Mouse (Mus musculus): ENCODE results near the gene Map3k14. TPM values are rescaled to one million over a fixed set of nuclear protein-coding genes. Genes with fewer than 3 reads are reported as not detected.
A peak's percentile ranks its signal among the peaks of the same experiment; 100 is the strongest.

Map3k14 gene
- polyA plus RNA-seq, 1 experiment from 2014 or later, result 1.6 TPM

GRCm38 (mm10) chr11:103265856-103266255 is 1.4 kb downstream of the Map3k14 start:
- 59% methylated on average over 2 of the region's 2 CpGs for WGBS
- no peak for ATAC-seq (replicated peaks; ENCODE audit: low FRiP score)
- H3K27me3 ChIP-seq (replicated peaks; ENCODE audit: control insufficient read depth, insufficient read depth, low read length), result no peaks in the 10 kb centered on the region
- no peak for DNase-seq (ENCODE audit: low spot score)
- H3K36me3 ChIP-seq (ENCODE audit: control insufficient read depth, insufficient read depth, low read length), result no peaks in the 10 kb centered on the region
- peaks cover 23% of the 10 kb centered on the region for H3K4me1 ChIP-seq (replicated peaks; ENCODE audit: control insufficient read depth, insufficient read depth, low read length)
- no peak overlapping the region for H3K27ac ChIP-seq (ENCODE audit: low read depth, low read length)
- no peak overlapping the region for H3K4me3 ChIP-seq (ENCODE audit: low read depth, low read length)
- no peak overlapping the region for H3K9ac ChIP-seq (ENCODE audit: low read depth, low read length)
- peak overlapping the region; percentile 98 for H3K4me2 ChIP-seq
- no peaks in the 10 kb centered on the region for H3K9me3 ChIP-seq (ENCODE audit: control insufficient read depth, low read length)

GRCm38 (mm10) chr11:103265211-103265610 is 2.1 kb downstream of the Map3k14 start:
- peaks cover 23% of the 10 kb centered on the region for H3K4me1 ChIP-seq (replicated peaks; ENCODE audit: control insufficient read depth, insufficient read depth, low read length)
- no peak for ATAC-seq (replicated peaks; ENCODE audit: low FRiP score)

GRCm38 (mm10) chr11:103264427-103265005 is 2.8 kb downstream of the Map3k14 start:
- H3K4me3 ChIP-seq (ENCODE audit: low read depth, low read length), result no peak overlapping the region
- no peaks in the 10 kb centered on the region for H3K36me3 ChIP-seq (ENCODE audit: control insufficient read depth, insufficient read depth, low read length)
- ATAC-seq (replicated peaks; ENCODE audit: low FRiP score) (no peak), DNase-seq (ENCODE audit: low spot score) (no peak)
- peaks cover 23% of the 10 kb centered on the region for H3K4me1 ChIP-seq (replicated peaks; ENCODE audit: control insufficient read depth, insufficient read depth, low read length)
- no peak overlapping the region for H3K27ac ChIP-seq (ENCODE audit: low read depth, low read length)
- no peak overlapping the region for H3K4me2 ChIP-seq
- no peaks in the 10 kb centered on the region for H3K27me3 ChIP-seq (replicated peaks; ENCODE audit: control insufficient read depth, insufficient read depth, low read length)
- no peaks in the 10 kb centered on the region for H3K9me3 ChIP-seq (ENCODE audit: control insufficient read depth, low read length)
- no peak overlapping the region for H3K9ac ChIP-seq (ENCODE audit: low read depth, low read length)
- 87% methylated on average over 20 of the region's 20 CpGs for WGBS

More at GRCm38 (mm10) chr11:103265211-103265610, 2.1 kb downstream of the Map3k14 start:
- no peak for DNase-seq (ENCODE audit: low spot score)
- H3K4me2 ChIP-seq, result no peak overlapping the region
- H3K4me3 ChIP-seq (ENCODE audit: low read depth, low read length), result no peak overlapping the region
- WGBS, result 52% methylated on average over 7 of the region's 7 CpGs
- H3K36me3 ChIP-seq (ENCODE audit: control insufficient read depth, insufficient read depth, low read length), result no peaks in the 10 kb centered on the region
- no peaks in the 10 kb centered on the region for H3K27me3 ChIP-seq (replicated peaks; ENCODE audit: control insufficient read depth, insufficient read depth, low read length)
- H3K27ac ChIP-seq (ENCODE audit: low read depth, low read length), result no peak overlapping the region
- H3K9me3 ChIP-seq (ENCODE audit: control insufficient read depth, low read length), result no peaks in the 10 kb centered on the region
- no peak overlapping the region for H3K9ac ChIP-seq (ENCODE audit: low read depth, low read length)

- DNase-seq (ENCODE audit: low spot score), result no peak
- Histone ChIP-seq H3K4me3 (ENCODE audit: low read depth, low read length) (no peak overlapping the region), H3K36me3 (ENCODE audit: control insufficient read depth, insufficient read depth, low read length) (no peaks in the 10 kb centered on the region), H3K9me3 (ENCODE audit: control insufficient read depth, low read length) (no peaks in the 10 kb centered on the region), H3K9ac (ENCODE audit: low read depth, low read length) (no peak overlapping the region), H3K27me3 (replicated peaks; ENCODE audit: control insufficient read depth, insufficient read depth, low read length) (no peaks in the 10 kb centered on the region), H3K27ac (ENCODE audit: low read depth, low read length) (no peak overlapping the region), H3K4me1 (replicated peaks; ENCODE audit: control insufficient read depth, insufficient read depth, low read length) (peaks cover 23% of the 10 kb centered on the region), H3K4me2 (no peak overlapping the region)
- no peak for ATAC-seq (replicated peaks; ENCODE audit: low FRiP score)
- 53% methylated on average over 10 of the region's 10 CpGs for WGBS
These were observed 3.7 kb downstream of the Map3k14 start for GRCm38 (mm10) chr11:103263551-103263950.

- Histone ChIP-seq H3K4me2 (no peak overlapping the region), H3K36me3 (ENCODE audit: control insufficient read depth, insufficient read depth, low read length) (no peaks in the 10 kb centered on the region), H3K4me3 (ENCODE audit: low read depth, low read length) (no peak overlapping the region), H3K9ac (ENCODE audit: low read depth, low read length) (no peak overlapping the region), H3K27ac (ENCODE audit: low read depth, low read length) (no peak overlapping the region), H3K9me3 (ENCODE audit: control insufficient read depth, low read length) (no peaks in the 10 kb centered on the region), H3K4me1 (replicated peaks; ENCODE audit: control insufficient read depth, insufficient read depth, low read length) (peaks cover 15% of the 10 kb centered on the region), H3K27me3 (replicated peaks; ENCODE audit: control insufficient read depth, insufficient read depth, low read length) (no peaks in the 10 kb centered on the region)
- DNase-seq (ENCODE audit: low spot score), result no peak
- no peak for ATAC-seq (replicated peaks; ENCODE audit: low FRiP score)
- 60% methylated on average over 20 of the region's 20 CpGs for WGBS
These were observed 4.6 kb downstream of the Map3k14 start for GRCm38 (mm10) chr11:103262412-103263267.

GRCm38 (mm10) chr11:103261671-103262411 is 5.4 kb downstream of the Map3k14 start:
- Histone ChIP-seq H3K36me3 (ENCODE audit: control insufficient read depth, insufficient read depth, low read length) (no peaks in the 10 kb centered on the region), H3K27me3 (replicated peaks; ENCODE audit: control insufficient read depth, insufficient read depth, low read length) (no peaks in the 10 kb centered on the region), H3K4me2 (no peak overlapping the region), H3K4me1 (replicated peaks; ENCODE audit: control insufficient read depth, insufficient read depth, low read length) (peaks cover 14% of the 10 kb centered on the region), H3K9ac (ENCODE audit: low read depth, low read length) (0 out of 2 replicates have a peak overlapping the region, but pooled peaks have one; percentile 4), H3K27ac (ENCODE audit: low read depth, low read length) (no peak overlapping the region), H3K9me3 (ENCODE audit: control insufficient read depth, low read length) (no peaks in the 10 kb centered on the region), H3K4me3 (ENCODE audit: low read depth, low read length) (no peak overlapping the region)
- no peak for DNase-seq (ENCODE audit: low spot score)
- 77% methylated on average over 7 of the region's 7 CpGs for WGBS
- ATAC-seq (replicated peaks; ENCODE audit: low FRiP score), result no peak

- Histone ChIP-seq H3K4me3 (ENCODE audit: low read depth, low read length) (no peak overlapping the region), H3K9me3 (ENCODE audit: control insufficient read depth, low read length) (no peaks in the 10 kb centered on the region), H3K27me3 (replicated peaks; ENCODE audit: control insufficient read depth, insufficient read depth, low read length) (no peaks in the 10 kb centered on the region), H3K4me1 (replicated peaks; ENCODE audit: control insufficient read depth, insufficient read depth, low read length) (peaks cover 9% of the 10 kb centered on the region), H3K4me2 (no peak overlapping the region), H3K27ac (ENCODE audit: low read depth, low read length) (no peak overlapping the region), H3K36me3 (ENCODE audit: control insufficient read depth, insufficient read depth, low read length) (no peaks in the 10 kb centered on the region), H3K9ac (ENCODE audit: low read depth, low read length) (no peak overlapping the region)
- DNase-seq (ENCODE audit: low spot score) (no peak), ATAC-seq (replicated peaks; ENCODE audit: low FRiP score) (no peak)
- WGBS, result 76% methylated on average over 12 of the region's 12 CpGs
These were observed 6.6 kb downstream of the Map3k14 start for GRCm38 (mm10) chr11:103260515-103261192.

- Histone ChIP-seq H3K27ac (ENCODE audit: low read depth, low read length) (no peak overlapping the region), H3K9ac (ENCODE audit: low read depth, low read length) (no peak overlapping the region), H3K4me2 (no peak overlapping the region), H3K27me3 (replicated peaks; ENCODE audit: control insufficient read depth, insufficient read depth, low read length) (no peaks in the 10 kb centered on the region), H3K4me1 (replicated peaks; ENCODE audit: control insufficient read depth, insufficient read depth, low read length) (peaks cover 9% of the 10 kb centered on the region), H3K9me3 (ENCODE audit: control insufficient read depth, low read length) (no peaks in the 10 kb centered on the region), H3K4me3 (ENCODE audit: low read depth, low read length) (no peak overlapping the region), H3K36me3 (ENCODE audit: control insufficient read depth, insufficient read depth, low read length) (no peaks in the 10 kb centered on the region)
- DNase-seq (ENCODE audit: low spot score) (no peak), ATAC-seq (replicated peaks; ENCODE audit: low FRiP score) (no peak)
- WGBS, result 86% methylated on average over 5 of the region's 5 CpGs
These were observed 7.2 kb downstream of the Map3k14 start for GRCm38 (mm10) chr11:103260034-103260433.
